Comparison of ENCODE assay signal across 15 mouse cellular contexts in the genomic region with DNA sequence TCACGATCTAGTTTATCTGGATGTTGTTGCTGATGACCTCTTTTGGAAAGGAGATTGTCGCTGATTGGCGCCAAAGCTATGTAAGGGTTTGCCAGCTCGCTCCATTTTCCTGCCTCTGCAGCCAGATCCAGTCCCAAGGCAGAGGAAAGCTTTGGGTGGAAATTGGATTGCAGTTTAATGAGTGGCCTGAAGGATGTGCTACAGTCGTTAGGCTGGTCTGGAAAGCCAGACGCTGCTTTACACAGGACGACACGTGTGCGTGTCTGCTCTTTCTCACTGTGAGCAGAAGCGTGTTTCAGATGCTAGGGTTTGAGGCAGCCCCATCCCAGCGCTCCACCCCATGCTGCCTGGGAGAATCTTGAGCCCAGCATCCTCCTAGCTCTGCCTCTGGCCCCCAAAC. TPM values are rescaled to one million over a fixed set of nuclear protein-coding genes. Genes with fewer than 3 reads are reported as not detected.
DNase-seq lines count a peak whose midpoint lies in the region; ATAC-seq and TF ChIP-seq lines count a peak whose summit lies in the region.
"Had no signal": no experiment of that assay in that cellular context is flagged by ENCODE, and none has a peak within 500 bp of the region (broad histone marks: within the 10 kb centered on the region; RNA-seq: fewer than 3 reads in every experiment).

No protein-coding gene starts in this region.

- ATAC-seq in forebrain, embryonic 14.5 days: no peak
- ATAC-seq in forebrain, embryonic 11.5 days (replicated peaks; ENCODE audit: low FRiP score): no peak
- ATAC-seq in erythroblast, adult 5-6 weeks (replicated peaks; ENCODE audit: low FRiP score, poor library complexity, severe bottlenecking): no peak

- no peak overlapping the region for H3K4me3 ChIP-seq in forebrain, embryonic 14.5 days (ENCODE audit: low read depth, low read length)
- no peak overlapping the region for H3K4me3 ChIP-seq in forebrain, embryonic 11.5 days (ENCODE audit: low read depth, low read length)
- H3K4me3 ChIP-seq in layer of hippocampus, adult 2 months: no peak overlapping the region
- no peak overlapping the region for H3K4me3 ChIP-seq in E14TG2a.4 (replicated peaks; ENCODE audit: low read length)
- H3K4me3 ChIP-seq: limb, embryonic 12.5 days had no signal

- peak; percentile 65 for TF ChIP-seq CTCF in layer of hippocampus, adult 2 months (conservative IDR thresholded peaks at IDR 0.05)
- peak; percentile 18; the same call in 1 of the 2 replicates for TF ChIP-seq CTCF in E14TG2a.4 (conservative IDR thresholded peaks at IDR 0.05; ENCODE audit: low read length)

- H3K4me1 ChIP-seq in forebrain, embryonic 14.5 days (ENCODE audit: control insufficient read depth, insufficient read depth, low read length): peaks cover 9% of the 10 kb centered on the region; the same call in 1 of the 2 replicates
- H3K4me1 ChIP-seq in forebrain, embryonic 11.5 days (replicated peaks; ENCODE audit: control insufficient read depth, insufficient read depth, low read length): peaks cover 5% of the 10 kb centered on the region
- peaks cover 19% of the 10 kb centered on the region for H3K4me1 ChIP-seq in E14TG2a.4 (replicated peaks; ENCODE audit: low read depth, low read length)
- H3K4me1 ChIP-seq: limb, embryonic 12.5 days had no signal

- no peak overlapping the region for H3K9ac ChIP-seq in forebrain, embryonic 14.5 days (ENCODE audit: low read length)
- no peak overlapping the region for H3K9ac ChIP-seq in forebrain, embryonic 11.5 days (ENCODE audit: low read length)
- H3K9ac ChIP-seq: limb, embryonic 12.5 days had no signal

- no peaks in the 10 kb centered on the region for H3K27me3 ChIP-seq in forebrain, embryonic 14.5 days (replicated peaks; ENCODE audit: control insufficient read depth, insufficient read depth, low read length)
- H3K27me3 ChIP-seq in forebrain, embryonic 11.5 days (ENCODE audit: control insufficient read depth, insufficient read depth, low read length): no peaks in the 10 kb centered on the region
- no peaks in the 10 kb centered on the region for H3K27me3 ChIP-seq in E14TG2a.4 (ENCODE audit: insufficient read depth, low read length)

- no peak overlapping the region for H3K4me2 ChIP-seq in forebrain, embryonic 14.5 days (ENCODE audit: low read length)
- no peak overlapping the region for H3K4me2 ChIP-seq in forebrain, embryonic 11.5 days (ENCODE audit: low read depth, low read length, severe bottlenecking)
- H3K4me2 ChIP-seq: limb, embryonic 12.5 days had no signal

- no peaks in the 10 kb centered on the region for H3K9me3 ChIP-seq in forebrain, embryonic 14.5 days (replicated peaks; ENCODE audit: control insufficient read depth, low read length)
- no peaks in the 10 kb centered on the region for H3K9me3 ChIP-seq in forebrain, embryonic 11.5 days (ENCODE audit: control insufficient read depth, low read length)
- peaks cover 37% of the 10 kb centered on the region for H3K9me3 ChIP-seq in E14TG2a.4 (ENCODE audit: low read length)
- H3K9me3 ChIP-seq: limb, embryonic 12.5 days had no signal

- 56% methylated on average over 11 of the region's 11 CpGs for WGBS in forebrain, embryonic 14.5 days
- WGBS in forebrain, embryonic 11.5 days: 56% methylated on average over 11 of the region's 11 CpGs

- H3K36me3 ChIP-seq in forebrain, embryonic 14.5 days (ENCODE audit: control insufficient read depth, insufficient read depth, low read length): no peaks in the 10 kb centered on the region
- H3K36me3 ChIP-seq in forebrain, embryonic 11.5 days (ENCODE audit: control insufficient read depth, insufficient read depth, low read length): no peaks in the 10 kb centered on the region
- no peaks in the 10 kb centered on the region for H3K36me3 ChIP-seq in E14TG2a.4 (ENCODE audit: insufficient read depth, low read length)
- H3K36me3 ChIP-seq: limb, embryonic 12.5 days had no signal

- H3K27ac ChIP-seq in forebrain, embryonic 14.5 days (ENCODE audit: low read depth, low read length): no peak overlapping the region
- H3K27ac ChIP-seq in forebrain, embryonic 11.5 days (ENCODE audit: low read depth, low read length): no peak overlapping the region
- no peak overlapping the region for H3K27ac ChIP-seq in layer of hippocampus, adult 2 months
- H3K27ac ChIP-seq: limb, embryonic 12.5 days had no signal

- peak; percentile 52 for DNase-seq in forebrain, embryonic 14.5 days (ENCODE audit: low spot score)
- no peak for DNase-seq in forebrain, embryonic 11.5 days (ENCODE audit: low spot score)
- no peak for DNase-seq in layer of hippocampus, adult 2 months (ENCODE audit: low spot score in 2 of 2)
- DNase-seq in layer of hippocampus, adult 8-10 months (ENCODE audit: low spot score in 2 of 2): no peak
- peak; percentile 67 for DNase-seq in brain, adult 2 months (ENCODE audit: low read depth, low spot score)
- DNase-seq in kidney, postnatal 4 days: no peak
- DNase-seq: kidney, adult 11 months; layer of hippocampus, adult 9-11 months; lung, postnatal 4 days; thymus, postnatal 25 days had no signal

RNA-seq across cellular contexts. Expression of a gene that starts 42.3 kb away (rescaled TPM):
- polyA plus RNA-seq in forebrain, embryonic 14.5 days (2014; fragmentation: Nextera tagmentation; extraction: Ambion mirVana): 0.09 and 0.27 TPM in 2 replicates
- not detected in 2 replicates for polyA plus RNA-seq in forebrain, embryonic 11.5 days (2014; fragmentation: Nextera tagmentation; extraction: Ambion mirVana)
- not detected for total RNA-seq in layer of hippocampus, adult 2 months (2021)
- not detected for total RNA-seq in layer of hippocampus, adult 8-10 months (2022)
- not detected in 2 replicates for total RNA-seq in erythroblast, adult 5-6 weeks (2015; ENCODE audit: low replicate concordance)
- not detected in 2 replicates for total RNA-seq in erythroblast, adult 5-6 weeks (2017; ENCODE audit: low replicate concordance)
- total RNA-seq: common myeloid progenitor, adult 5-6 weeks had no signal
- polyA plus RNA-seq: heart, embryonic 14.5 days; limb, embryonic 12.5 days had no signal

Comparison
In these comparisons a context has a peak if more than half of its experiments do, and no peak if none do; other contexts are left out.
1. DNase-seq: peak in forebrain, embryonic 14.5 days (single experiment) and brain, adult 2 months (single experiment); none in forebrain, embryonic 11.5 days (single experiment), layer of hippocampus, adult 2 months (0 of 2), layer of hippocampus, adult 8-10 months (0 of 2) and kidney, postnatal 4 days (0 of 2).